Mouse (Mus musculus) gastrocnemius, postnatal 36 days (tissue): Measurements from ENCODE around the gene Smarcad1. TPM values are rescaled to one million over a fixed set of nuclear protein-coding genes. Genes with fewer than 3 reads are reported as not detected.

Source experiments
- total RNA-seq, 2 experiments: library from RNA; stranded (reverse); gene quantifications; 2 replicates each; pipeline ENCODE4 v1.2.3; 2021

Smarcad1 gene
- total RNA-seq, 2 experiments from 2014 or later = 7.4 to 9.4 TPM

Other genes starting within 250 kb of the Smarcad1 start
- gene Hpgds, start 102.3 kb downstream of the Smarcad1 start, total RNA-seq = under 1 TPM; 0.57 to 0.84 TPM